Mouse (Mus musculus): ENCODE measurements at regions not wholly inside any gene's neighbourhood (a gene's known extent, or its start where the extent isn't known, plus 50 kb on each side); places are given as distances from the start of the nearest gene placed in this dataset.

DNA sequence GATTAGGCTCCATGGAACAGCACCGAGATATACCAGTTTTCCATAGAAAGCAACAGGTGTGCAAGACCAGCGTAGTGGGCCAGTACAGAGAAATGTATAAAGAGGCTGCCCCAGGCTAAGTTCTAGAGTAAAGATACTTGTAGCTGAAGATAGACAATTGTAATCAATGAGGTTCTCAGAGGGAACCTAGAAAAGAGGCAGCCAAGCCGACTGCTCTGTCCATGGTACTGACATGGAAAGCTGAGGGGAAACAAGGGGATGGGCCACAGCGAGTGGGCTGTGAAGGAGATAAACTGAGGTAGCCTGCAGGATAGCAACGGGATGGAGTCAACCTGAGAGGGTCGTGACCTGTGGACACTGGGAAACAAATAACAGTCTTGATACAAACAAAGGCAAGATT lies 275.0 kb upstream of the Zdhhc25 start:
- no peaks in the 10 kb centered on the region for H3K36me3 ChIP-seq
- H3K27ac ChIP-seq (replicated peaks), result no peak overlapping the region
- H3K9ac ChIP-seq, result no peak overlapping the region
- peaks cover 10% of the 10 kb centered on the region for H3K4me1 ChIP-seq (replicated peaks)
- no peaks in the 10 kb centered on the region for H3K9me3 ChIP-seq
- WGBS, result 64% methylated on average over 6 of the region's 6 CpGs
- ATAC-seq (ENCODE audit: low read depth), result no peak
- H3K27me3 ChIP-seq, result 0 out of 2 replicates have a peak, but pooled peaks cover 3% of the 10 kb centered on the region
- no peak overlapping the region for H3K4me2 ChIP-seq
- H3K4me3 ChIP-seq, result no peak overlapping the region

DNA sequence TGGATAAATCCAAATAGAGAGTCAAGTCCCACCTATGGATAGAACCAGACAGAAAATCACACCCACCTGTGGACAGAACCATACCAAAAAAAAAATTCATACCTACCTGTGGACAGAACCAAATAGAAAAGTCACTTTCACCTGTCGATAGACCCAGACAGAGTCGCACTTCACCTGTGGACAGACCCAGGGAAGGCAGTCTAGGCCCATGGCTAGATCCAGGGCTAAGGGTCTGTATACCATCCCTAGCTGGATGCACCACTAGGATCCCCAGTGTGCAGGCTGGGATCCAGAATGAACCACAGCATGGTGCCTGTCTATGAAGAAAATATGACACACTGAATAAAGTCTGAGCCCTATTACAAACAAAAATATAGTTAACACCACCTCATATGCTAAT lies 246.9 kb upstream of the Zdhhc25 start:
- H3K27ac ChIP-seq (replicated peaks), result no peak overlapping the region
- H3K9ac ChIP-seq, result no peak overlapping the region
- WGBS, result 93% methylated on average over 2 of the region's 2 CpGs
- H3K9me3 ChIP-seq, result no peaks in the 10 kb centered on the region
- H3K27me3 ChIP-seq, result no peaks in the 10 kb centered on the region
- H3K4me2 ChIP-seq, result no peak overlapping the region
- no peak overlapping the region for H3K4me3 ChIP-seq
- no peak for ATAC-seq (ENCODE audit: low read depth)
- H3K4me1 ChIP-seq (replicated peaks), result no peaks in the 10 kb centered on the region
- H3K36me3 ChIP-seq, result no peaks in the 10 kb centered on the region

DNA sequence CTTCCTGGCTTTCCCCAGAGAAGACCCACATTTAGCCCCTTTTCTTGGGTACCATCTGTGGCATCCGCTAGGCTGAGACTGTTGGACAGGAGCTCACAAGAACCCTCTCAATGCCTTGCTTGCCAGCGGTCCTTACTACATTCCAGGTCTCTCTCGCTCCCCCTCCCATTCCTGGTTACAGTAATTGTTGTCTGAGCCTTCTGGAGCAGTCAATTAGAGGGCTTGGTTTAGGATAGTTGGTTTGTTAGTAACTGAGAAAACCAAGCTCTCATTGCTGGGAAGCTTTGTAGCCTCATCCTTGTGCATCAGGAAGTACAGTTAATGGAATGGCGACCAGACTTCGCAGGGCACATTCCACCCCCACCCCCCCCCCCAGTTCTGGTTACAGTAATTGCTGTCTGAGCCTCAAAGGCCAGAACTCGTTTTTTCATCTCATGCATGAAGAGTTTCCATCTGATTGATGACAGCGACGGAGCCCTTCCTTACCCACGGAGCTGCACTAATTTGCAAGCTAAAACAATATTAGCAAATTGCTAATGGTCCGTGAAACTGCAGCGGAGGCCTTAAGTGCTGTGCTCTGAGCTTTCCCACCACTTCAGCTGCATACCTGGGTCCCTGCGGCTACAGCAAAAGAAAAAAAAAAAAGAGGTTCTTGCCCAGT lies 239.6 kb upstream of the Zdhhc25 start:
- no peaks in the 10 kb centered on the region for H3K9me3 ChIP-seq
- 0 out of 2 replicates have a peak overlapping the region, but pooled peaks have one; percentile 9 for H3K4me2 ChIP-seq
- 14% methylated on average over 12 of the region's 12 CpGs for WGBS
- peak overlapping the region; percentile 80 for H3K27ac ChIP-seq (replicated peaks)
- H3K27me3 ChIP-seq, result no peaks in the 10 kb centered on the region
- no peak overlapping the region for H3K9ac ChIP-seq
- H3K4me3 ChIP-seq, result no peak overlapping the region
- ATAC-seq (ENCODE audit: low read depth), result peak; percentile 85
- no peaks in the 10 kb centered on the region for H3K36me3 ChIP-seq
- peaks cover 34% of the 10 kb centered on the region for H3K4me1 ChIP-seq (replicated peaks)

DNA sequence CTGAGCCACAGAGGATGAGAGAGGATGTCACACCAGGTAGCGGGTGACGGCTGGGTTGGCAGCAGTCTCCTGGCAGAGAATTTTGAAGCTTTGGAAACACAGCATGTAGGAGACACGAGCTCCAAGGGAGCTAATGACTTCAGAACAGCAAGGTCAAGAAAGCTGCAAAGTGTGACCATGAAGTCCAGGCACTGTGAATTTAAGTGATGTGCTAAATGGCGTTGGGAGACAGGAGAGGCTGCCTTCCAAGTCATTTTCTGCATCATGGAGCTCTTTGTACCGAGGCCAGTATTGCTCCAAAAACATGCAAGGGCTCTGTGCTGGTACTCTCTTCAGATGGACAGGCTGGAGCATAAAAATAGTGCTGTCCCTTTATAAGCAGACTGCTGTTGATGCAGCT lies 238.8 kb upstream of the Zdhhc25 start:
- peaks cover 34% of the 10 kb centered on the region for H3K4me1 ChIP-seq (replicated peaks)
- H3K27me3 ChIP-seq, result no peaks in the 10 kb centered on the region
- WGBS, result 38% methylated on average over 5 of the region's 5 CpGs
- peak overlapping the region; percentile 80 for H3K27ac ChIP-seq (replicated peaks)
- no peak overlapping the region for H3K4me2 ChIP-seq
- H3K9ac ChIP-seq, result no peak overlapping the region
- no peaks in the 10 kb centered on the region for H3K9me3 ChIP-seq
- H3K36me3 ChIP-seq, result no peaks in the 10 kb centered on the region
- no peak for ATAC-seq (ENCODE audit: low read depth)
- no peak overlapping the region for H3K4me3 ChIP-seq

DNA sequence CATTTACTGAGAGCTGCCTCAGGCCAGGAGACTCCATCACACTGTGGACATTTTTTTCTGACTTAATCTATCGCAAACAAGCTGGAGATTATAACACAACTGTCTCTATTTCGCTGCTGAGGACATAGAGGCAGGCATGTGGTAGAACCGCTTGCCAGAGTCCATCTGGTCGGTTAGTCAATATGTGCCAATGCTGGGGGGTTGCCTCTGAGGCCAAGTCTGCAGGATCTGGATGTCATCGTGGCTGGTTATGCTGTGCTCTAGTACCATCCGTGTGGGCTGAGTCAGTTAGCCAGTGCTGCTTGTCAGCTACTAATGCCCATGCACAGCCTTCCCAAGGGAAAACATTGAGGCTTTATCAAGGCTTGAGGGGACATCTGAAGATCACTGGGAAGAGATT lies 237.1 kb upstream of the Zdhhc25 start:
- Histone ChIP-seq H3K4me2 (no peak overlapping the region), H3K27me3 (no peaks in the 10 kb centered on the region), H3K9me3 (no peaks in the 10 kb centered on the region), H3K36me3 (no peaks in the 10 kb centered on the region), H3K27ac (replicated peaks) (no peak overlapping the region), H3K9ac (no peak overlapping the region), H3K4me3 (no peak overlapping the region), H3K4me1 (replicated peaks) (peaks cover 34% of the 10 kb centered on the region)
- 63% methylated on average over 6 of the region's 6 CpGs for WGBS
- no peak for ATAC-seq (ENCODE audit: low read depth)

DNA sequence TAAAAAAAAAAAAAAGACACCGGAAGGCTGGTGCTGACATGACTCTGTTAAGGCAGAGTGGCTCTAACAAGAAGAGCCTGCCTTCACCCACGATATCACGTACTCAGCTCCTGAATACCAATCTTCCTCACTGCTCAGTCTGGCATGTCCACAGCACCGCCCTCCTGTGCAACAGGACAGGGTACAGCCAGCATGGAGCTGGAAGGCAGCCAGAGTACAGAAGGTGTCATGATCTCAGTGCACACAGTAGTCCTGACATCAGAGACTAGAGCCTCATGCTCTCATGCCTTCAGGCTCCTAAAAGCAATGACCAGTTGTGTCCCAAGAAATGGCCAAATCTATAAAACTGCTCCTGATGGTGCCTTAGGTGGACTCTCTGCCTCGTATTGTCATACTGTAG lies 229.7 kb upstream of the Zdhhc25 start:
- WGBS, result 87% methylated on average over 5 of the region's 5 CpGs
- Histone ChIP-seq H3K4me2 (no peak overlapping the region), H3K27me3 (no peaks in the 10 kb centered on the region), H3K9ac (no peak overlapping the region), H3K27ac (replicated peaks) (no peak overlapping the region), H3K4me1 (replicated peaks) (0 out of 2 replicates have a peak, but pooled peaks cover 4% of the 10 kb centered on the region), H3K9me3 (no peaks in the 10 kb centered on the region), H3K4me3 (no peak overlapping the region), H3K36me3 (no peaks in the 10 kb centered on the region)
- no peak for ATAC-seq (ENCODE audit: low read depth)

DNA sequence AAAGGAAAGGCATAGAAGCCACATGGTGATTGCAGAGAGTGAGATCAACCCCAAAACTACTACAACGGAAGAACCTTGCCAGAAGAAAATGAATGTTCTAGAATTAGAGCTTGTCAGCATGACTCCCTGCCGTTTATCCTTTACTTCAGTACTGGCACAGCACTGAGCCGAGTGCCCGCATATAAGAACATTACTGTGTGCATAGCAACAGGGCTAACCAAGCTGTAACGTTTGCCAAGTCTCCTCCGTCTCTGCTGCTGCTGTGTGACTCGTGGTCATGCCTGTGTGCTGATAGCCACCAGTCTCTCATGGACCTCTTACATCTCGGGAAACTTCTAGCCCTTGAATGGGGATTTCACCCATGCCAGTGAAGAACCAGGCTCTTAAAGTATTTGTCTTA lies 228.1 kb upstream of the Zdhhc25 start:
- H3K36me3 ChIP-seq, result no peaks in the 10 kb centered on the region
- no peak for ATAC-seq (ENCODE audit: low read depth)

DNA sequence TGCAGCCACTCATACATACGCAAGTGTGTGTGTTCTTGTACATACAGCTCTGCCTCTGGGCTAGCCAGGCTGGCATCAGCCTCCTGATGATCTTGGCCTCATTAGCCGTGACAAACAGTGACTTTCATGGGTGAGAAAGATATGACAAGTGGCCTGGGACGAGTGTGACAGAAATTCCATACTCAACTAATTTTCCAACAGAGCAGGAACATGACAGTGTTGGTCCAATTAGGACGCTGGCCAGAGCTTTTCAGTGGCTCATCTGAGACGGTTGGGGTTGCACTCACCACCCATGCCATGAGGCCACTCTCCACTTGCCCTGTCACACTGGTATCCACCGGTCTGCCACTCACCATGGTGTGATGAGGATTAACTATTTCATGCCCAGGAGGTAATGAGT lies 226.2 kb upstream of the Zdhhc25 start:
- Histone ChIP-seq H3K4me3 (no peak overlapping the region), H3K36me3 (no peaks in the 10 kb centered on the region), H3K4me1 (replicated peaks) (0 out of 2 replicates have a peak, but pooled peaks cover 4% of the 10 kb centered on the region), H3K27me3 (no peaks in the 10 kb centered on the region), H3K4me2 (no peak overlapping the region), H3K9ac (no peak overlapping the region), H3K27ac (replicated peaks) (no peak overlapping the region), H3K9me3 (no peaks in the 10 kb centered on the region)
- ATAC-seq (ENCODE audit: low read depth), result no peak
- WGBS, result 69% methylated on average over 6 of the region's 6 CpGs

More for the DNA sequence above, 228.1 kb upstream of the Zdhhc25 start:
- Histone ChIP-seq H3K4me3 (no peak overlapping the region), H3K4me1 (replicated peaks) (0 out of 2 replicates have a peak, but pooled peaks cover 4% of the 10 kb centered on the region), H3K27ac (replicated peaks) (no peak overlapping the region), H3K9ac (no peak overlapping the region), H3K27me3 (no peaks in the 10 kb centered on the region), H3K9me3 (no peaks in the 10 kb centered on the region), H3K4me2 (no peak overlapping the region)
- 57% methylated on average over 8 of the region's 8 CpGs for WGBS

DNA sequence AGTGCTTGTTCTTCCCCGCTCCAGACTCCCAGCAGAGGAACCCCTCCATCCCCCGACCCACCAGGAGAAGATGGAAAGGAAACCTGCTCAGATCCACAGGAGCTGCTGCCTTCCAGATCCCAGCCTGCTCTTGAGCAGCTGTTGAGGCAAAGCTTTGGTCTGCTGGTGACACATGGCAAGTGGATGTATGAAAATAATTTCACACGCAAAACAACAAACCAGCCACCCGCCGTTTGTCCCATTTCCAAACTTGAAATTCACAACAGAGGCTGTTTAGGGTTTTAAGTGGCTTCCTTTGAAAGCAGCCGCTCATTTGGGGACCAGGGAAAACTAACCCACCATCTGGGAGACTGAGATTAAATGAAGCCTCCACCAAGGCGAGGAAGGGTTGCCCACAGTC lies 220.8 kb upstream of the Zdhhc25 start:
- no peaks in the 10 kb centered on the region; the same call in 1 of the 2 replicates for H3K27me3 ChIP-seq
- H3K4me3 ChIP-seq, result no peak overlapping the region
- H3K9me3 ChIP-seq, result no peaks in the 10 kb centered on the region
- no peak for ATAC-seq (ENCODE audit: low read depth)
- no peak overlapping the region for H3K9ac ChIP-seq
- H3K4me1 ChIP-seq (replicated peaks), result peaks cover 26% of the 10 kb centered on the region
- 77% methylated on average over 7 of the region's 7 CpGs for WGBS
- H3K27ac ChIP-seq (replicated peaks), result no peak overlapping the region
- H3K36me3 ChIP-seq, result no peaks in the 10 kb centered on the region
- no peak overlapping the region for H3K4me2 ChIP-seq

DNA sequence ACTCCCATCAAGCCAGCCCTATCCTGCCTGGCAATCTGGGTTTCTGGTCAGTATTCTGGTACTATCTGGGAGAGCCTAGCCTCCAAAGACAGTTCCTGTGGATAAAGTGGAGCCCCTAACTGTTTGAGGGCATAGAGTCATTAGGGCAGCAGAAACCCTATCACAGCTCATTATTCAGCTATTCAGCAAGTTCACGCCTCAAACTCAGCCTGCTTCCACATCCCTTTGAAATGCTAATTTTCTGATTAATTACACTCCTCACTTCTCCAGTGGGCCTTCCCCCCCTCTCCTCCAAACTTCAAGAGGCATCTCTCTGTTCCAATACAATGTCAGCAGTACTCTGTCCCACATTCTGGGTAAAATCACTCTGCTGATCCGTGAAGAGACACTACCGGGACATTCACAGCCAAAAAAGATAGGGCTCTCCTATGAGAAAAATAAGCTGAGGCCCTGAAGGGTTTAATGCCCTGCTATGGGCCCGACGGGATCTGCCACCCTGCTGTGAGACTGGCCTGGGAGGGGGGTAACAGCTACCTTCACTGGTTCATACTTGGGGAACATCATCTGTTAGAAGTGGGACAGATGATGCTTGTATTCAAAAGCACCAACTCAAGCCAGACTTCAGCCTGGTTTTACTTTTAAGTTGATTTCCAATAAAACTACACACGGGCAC lies 220.0 kb upstream of the Zdhhc25 start:
- no peaks in the 10 kb centered on the region for H3K9me3 ChIP-seq
- H3K27ac ChIP-seq (replicated peaks), result no peak overlapping the region
- no peak overlapping the region for H3K4me2 ChIP-seq
- no peak for ATAC-seq (ENCODE audit: low read depth)
- peaks cover 26% of the 10 kb centered on the region for H3K4me1 ChIP-seq (replicated peaks)
- no peaks in the 10 kb centered on the region for H3K36me3 ChIP-seq
- H3K27me3 ChIP-seq, result no peaks in the 10 kb centered on the region; the same call in 1 of the 2 replicates
- H3K4me3 ChIP-seq, result no peak overlapping the region
- no peak overlapping the region for H3K9ac ChIP-seq
- 9% methylated on average over 6 of the region's 6 CpGs for WGBS

DNA sequence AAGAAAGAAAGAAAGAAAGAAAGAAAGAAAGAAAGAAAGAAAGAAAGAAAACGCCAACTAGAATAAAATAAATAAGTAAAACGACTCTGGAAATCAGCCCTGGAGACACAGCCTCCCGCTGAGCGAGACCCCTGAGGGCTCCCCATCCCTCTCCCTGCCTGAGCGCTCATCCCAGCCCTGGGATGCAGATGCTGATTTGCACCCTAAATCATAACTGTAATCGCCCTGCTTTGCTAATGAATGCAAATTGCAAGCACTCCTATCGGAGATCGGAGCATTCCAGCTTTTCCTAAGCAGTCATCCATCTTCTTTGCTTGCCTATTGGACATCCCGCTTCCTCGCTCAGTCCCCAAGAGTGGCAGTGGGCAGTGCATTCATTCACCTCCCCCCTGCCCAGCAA lies 218.7 kb upstream of the Zdhhc25 start:
- no peaks in the 10 kb centered on the region for H3K36me3 ChIP-seq
- WGBS, result 16% methylated on average over 10 of the region's 10 CpGs
- 0 out of 2 replicates have a peak overlapping the region, but pooled peaks have one; percentile 14 for H3K4me2 ChIP-seq
- no peaks in the 10 kb centered on the region; the same call in 1 of the 2 replicates for H3K27me3 ChIP-seq
- peaks cover 32% of the 10 kb centered on the region for H3K4me1 ChIP-seq (replicated peaks)
- 0 out of 2 replicates have a peak overlapping the region, but pooled peaks have one; percentile 0 for H3K27ac ChIP-seq (replicated peaks)
- no peaks in the 10 kb centered on the region for H3K9me3 ChIP-seq
- H3K9ac ChIP-seq, result no peak overlapping the region
- no peak overlapping the region for H3K4me3 ChIP-seq
- ATAC-seq (ENCODE audit: low read depth), result peak; percentile 36; the same call in 1 of the 2 replicates

DNA sequence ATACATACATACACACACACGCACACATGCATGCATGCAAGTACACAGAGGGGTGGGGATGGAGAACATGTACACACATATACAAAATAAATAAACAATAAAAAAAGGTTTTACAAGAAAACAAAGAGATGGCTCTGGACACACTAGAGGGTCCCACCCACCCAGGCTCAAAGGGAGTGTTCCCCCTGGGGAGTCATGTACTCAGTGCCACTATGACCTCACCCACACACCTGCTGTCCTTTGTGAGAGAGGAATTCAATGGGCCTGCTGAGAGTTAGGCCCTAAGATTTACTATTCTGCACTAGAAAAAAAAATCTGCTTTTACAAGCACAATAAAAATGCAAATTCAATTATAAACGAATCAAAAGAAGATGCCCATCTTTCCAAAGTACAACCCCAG lies 214.2 kb upstream of the Zdhhc25 start:
- no peak overlapping the region for H3K4me2 ChIP-seq
- H3K4me3 ChIP-seq, result no peak overlapping the region
- no peaks in the 10 kb centered on the region; the same call in 1 of the 2 replicates for H3K27me3 ChIP-seq
- no peak overlapping the region for H3K9ac ChIP-seq
- no peaks in the 10 kb centered on the region for H3K36me3 ChIP-seq
- H3K27ac ChIP-seq (replicated peaks), result no peak overlapping the region; the same call in 1 of the 2 replicates
- H3K9me3 ChIP-seq, result no peaks in the 10 kb centered on the region
- 55% methylated on average over 2 of the region's 2 CpGs for WGBS
- H3K4me1 ChIP-seq (replicated peaks), result peaks cover 22% of the 10 kb centered on the region
- 0 out of 2 replicates have a peak, but pooled peaks have one; percentile 56 for ATAC-seq (ENCODE audit: low read depth)

Data from neural tube, embryonic 13.5 days (tissue).